Mouse (Mus musculus): ENCODE data around the gene Srgap2.

Gene Srgap2

DNA sequence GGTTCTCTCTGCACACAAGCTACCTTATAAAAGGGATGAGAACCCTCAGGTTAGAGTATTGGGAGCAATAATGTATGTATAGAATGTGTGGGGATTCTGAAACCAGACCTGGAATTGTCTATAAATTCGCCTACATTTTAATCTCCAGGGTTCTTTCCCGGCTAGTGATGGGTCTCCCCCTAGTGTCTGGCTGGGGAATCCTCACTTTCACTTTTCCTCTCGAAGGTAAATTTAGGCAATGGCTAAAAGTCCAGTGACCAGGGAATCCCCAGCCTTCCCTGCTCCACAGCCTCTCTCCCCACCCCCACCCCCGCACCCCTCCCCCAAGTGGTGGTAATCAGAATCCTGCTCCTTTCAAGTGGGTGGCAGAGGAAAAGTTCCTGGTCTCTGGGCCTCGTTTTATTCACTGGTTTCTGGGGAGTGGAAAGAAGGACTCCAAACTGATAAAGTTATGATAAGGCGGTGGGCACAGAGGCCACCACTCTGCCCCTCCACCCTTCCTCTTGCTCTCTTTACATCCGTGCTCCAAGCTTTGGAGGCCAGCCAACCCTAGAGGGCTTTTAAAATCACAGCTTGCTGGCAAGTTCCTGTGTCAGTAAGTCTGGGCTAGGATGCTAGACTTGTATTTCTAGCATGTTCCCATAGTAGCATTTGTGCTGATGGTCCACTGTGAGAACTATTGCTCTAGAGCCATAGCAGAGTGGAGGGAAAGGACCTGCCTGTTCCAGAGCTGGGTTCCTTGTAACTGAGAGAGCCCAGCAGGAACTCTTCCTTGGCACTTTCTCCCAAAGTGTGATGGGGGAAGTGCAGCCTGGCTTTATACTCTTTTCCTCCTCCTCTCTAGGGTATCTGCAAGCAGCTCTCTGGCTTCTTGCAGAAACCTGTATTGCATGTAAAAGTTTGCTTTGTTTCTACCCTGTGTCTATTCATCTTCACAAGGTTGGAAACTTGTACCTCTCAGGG lies 280.4 kb downstream of the Srgap2 start:
- DNase-seq (ENCODE audit: low read depth, low spot score), result peak; percentile 55

DNA sequence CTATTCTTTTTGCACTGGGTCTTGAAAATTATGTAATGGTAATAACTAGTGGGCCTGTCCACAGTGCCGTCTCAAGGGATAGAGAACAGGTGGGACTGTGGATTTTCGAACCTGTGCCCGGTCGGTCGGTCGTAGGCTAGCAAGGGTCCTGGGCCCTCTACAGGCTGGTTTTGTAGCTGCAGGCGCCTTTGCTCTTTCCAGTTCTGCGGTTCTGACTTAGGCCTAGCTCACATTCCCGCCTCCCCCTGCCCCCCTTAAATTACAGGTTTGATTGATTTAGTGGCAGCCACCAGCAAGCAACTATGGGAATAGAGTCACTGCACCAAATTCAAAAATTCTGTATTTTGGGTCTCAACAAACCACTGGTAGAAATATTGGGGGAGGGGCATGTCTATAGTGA lies 281.2 kb downstream of the Srgap2 start:
- peak; percentile 74 for DNase-seq (ENCODE audit: low read depth, low spot score)

DNA sequence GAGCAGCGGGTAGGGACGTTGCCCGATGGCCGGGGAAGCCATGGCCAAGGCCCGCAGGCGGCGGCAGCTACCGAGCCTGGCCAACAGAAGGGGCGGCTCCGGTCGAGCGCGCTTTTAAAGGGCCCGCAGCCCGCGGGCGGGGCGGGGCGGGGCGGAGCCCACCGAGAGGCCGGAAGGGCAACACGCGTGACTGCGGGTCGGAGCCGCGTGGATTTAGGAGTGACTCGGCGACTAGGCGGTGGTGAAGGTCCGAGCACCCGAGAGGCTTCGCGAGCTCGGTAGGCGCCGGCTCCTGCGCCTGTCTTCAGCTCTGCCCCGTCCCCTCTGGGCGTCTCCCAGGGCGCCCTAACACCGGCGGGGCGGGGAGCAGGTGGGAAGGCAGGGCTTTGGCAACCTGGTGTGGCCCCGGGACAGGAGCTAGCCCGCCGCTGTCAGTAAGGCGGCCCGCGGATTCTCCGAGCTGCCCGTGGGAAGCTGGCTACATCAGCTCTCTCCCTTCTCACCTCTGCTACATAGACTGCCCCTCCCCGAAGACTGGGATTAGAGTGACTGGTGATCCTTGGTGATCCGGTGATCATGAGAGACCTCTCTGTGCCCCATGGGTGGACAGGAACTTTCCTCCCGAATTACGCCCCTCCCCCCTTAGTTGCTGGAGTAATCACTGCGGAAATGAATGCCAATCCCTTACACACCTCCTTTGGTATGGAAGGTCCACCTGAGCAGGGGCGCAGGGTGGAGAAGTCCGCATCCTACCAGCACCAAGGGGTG lies 281.9 kb downstream of the Srgap2 start, which contains the start of gene Rassf5:
TSS of gene Rassf5 (minus strand) at position 170 of the 768 bp plus-strand sequence.
- DNase-seq (ENCODE audit: low read depth, low spot score), result peak; percentile 57

DNA sequence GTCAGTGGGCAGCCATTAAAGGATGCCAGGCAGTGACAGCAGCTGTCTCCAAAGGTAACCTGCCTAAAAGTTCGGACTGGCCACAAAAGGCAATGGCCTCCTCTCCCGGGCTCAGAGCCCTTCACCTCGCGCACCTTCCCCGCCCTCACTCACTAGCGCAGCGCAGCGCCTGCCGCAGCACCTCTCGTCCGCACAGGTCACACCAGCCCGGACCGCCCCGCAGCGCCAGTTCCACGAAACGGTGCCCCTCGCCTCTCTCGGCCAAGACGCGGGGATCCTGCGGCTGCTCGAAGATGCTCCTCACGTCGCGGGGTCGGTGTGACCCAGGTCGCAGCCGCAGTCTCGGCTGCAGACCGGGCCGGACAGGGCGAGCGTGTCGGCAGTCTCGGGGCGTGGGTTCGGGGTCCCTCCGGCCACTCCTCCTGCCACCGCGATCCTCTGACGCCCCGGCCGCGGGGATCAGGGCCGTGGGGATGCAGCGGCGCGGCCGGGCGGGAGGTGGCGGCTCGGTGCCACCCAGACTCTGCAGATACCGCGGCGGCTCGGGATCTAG lies 282.5 kb downstream of the Srgap2 start:
- DNase-seq (ENCODE audit: low read depth, low spot score), result peak; percentile 45

DNA sequence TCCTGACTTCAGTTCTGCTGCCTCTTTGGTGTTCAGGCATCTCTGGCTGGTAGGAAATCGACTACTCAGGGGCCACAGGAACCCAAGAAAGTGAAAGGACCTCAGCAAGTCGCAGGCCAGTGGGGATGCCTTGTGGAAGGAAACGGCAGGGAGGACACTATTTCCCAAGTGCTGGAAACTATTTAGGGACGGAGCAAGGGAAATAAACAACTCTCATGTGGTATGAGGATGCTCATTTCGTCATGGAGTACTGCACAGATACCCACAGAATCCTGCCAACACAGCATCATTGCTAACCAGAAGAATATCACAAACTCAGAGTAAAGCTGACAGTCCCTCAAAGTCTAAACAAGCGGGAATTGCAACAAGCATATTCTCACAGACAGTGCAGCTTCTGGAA lies 284.2 kb downstream of the Srgap2 start:
- DNase-seq (ENCODE audit: low read depth, low spot score), result no peak

DNA sequence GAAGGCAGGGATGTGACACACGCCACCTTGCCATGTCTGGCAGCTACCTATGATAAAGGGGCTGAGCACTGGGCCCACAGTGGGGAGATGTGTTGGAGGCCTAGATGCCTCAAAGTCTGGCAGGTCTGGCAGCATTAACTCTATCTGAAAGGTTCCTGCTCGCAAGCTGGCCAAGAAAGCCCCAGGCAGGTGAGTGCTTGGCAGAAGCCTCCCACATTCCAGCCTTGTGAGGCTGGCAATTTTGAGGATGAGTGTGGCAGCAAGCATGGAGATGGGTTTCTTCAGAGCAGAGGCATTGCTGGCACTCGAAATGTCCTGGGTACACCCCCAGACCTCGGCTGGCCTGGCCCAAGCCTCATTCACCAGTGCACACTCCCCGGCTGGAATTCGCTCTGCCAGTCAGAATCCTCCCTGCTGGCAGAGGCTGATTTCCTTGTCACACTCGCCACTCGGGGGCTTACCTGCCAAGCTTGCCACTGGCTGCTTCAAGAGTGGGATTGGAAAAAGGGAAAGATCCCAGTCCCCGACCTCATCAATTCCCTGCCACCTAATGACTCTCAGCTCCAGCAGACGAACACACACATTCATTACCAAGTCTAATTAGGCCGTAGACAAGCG lies 287.5 kb downstream of the Srgap2 start:
- DNase-seq (ENCODE audit: low read depth, low spot score), result no peak

DNA sequence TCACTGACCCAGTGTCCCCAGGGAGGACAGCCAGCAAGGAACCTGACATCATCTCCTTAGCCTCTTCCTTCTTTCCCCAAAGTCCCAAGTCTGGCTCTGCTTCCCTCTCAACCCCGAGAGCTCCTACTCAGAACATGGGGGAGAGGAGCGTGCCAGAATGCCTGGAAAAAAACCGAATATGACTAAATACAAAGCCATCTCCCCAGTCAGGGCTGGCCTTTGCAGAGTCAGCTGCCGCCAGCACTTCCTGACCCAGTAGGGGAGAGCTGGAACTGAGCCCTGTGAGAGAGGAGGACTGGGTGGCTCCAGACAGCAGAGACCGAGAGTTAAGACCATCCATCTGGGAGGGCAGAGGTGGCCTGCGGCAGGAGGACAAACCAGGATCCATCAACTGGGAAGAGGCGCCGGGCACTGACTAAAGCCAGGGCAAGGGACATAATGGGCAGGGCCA lies 288.2 kb downstream of the Srgap2 start:
- DNase-seq (ENCODE audit: low read depth, low spot score), result no peak

DNA sequence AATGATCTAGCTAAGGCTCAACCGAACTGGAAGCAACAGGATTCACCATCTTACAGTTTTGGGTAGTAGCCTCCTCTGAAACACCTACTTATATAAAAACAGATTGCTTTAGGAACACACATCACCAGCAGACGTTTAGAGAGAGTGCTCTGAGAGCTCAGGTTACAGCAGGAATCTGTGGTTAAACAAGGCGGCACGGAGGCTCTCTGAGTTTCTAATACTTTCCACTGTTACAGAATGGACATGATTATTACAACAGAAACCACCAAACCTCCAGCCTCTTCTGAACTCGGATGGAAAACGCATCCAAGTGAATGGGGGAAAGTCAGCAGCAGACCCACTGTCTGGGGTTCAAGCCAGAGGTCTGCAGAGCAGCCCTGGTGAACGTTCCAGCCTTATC lies 291.1 kb downstream of the Srgap2 start:
- DNase-seq (ENCODE audit: low read depth, low spot score), result no peak

Data from ZHBTc4 (cell line).